Mouse (Mus musculus) activated CD4-positive, CD25-positive, alpha-beta regulatory T cell (primary cell): Measurements from ENCODE around the gene Nrcam. TPM values are rescaled to one million over a fixed set of nuclear protein-coding genes. Genes with fewer than 3 reads are reported as not detected.

Experiments
- polyA plus RNA-seq, 2 experiments: library from polyadenylated mRNA; unstranded; fragments of 100-300 nt; shearing (Covaris generic); gene quantifications; one replicate each; pipeline ENCODE4 v1.2.1; 2017

Nrcam gene
- under 1 TPM; 0.20 to 0.55 TPM for polyA plus RNA-seq

GRCm38 (mm10) chr12:44328381-44329315 lies at the start of gene Nrcam:
Gene Nrcam, plus strand, starts transcription at chr12:44328885.

Other genes with a start within 250 kb of the Nrcam start
- gene Dnajb9, start 118.6 kb upstream of the Nrcam start, polyA plus RNA-seq: 10 to 100 TPM; 11.2 to 12.0 TPM
- 10 to 100 TPM; 42.3 to 44.7 TPM for gene Pnpla8, start 107.5 kb upstream of the Nrcam start, polyA plus RNA-seq